Mouse (Mus musculus) embryonic facial prominence, embryonic 14.5 days (tissue): Measurements from ENCODE around the gene Sept14. TPM values are rescaled to one million over a fixed set of nuclear protein-coding genes. Genes with fewer than 3 reads are reported as not detected.

ENCODE experiments used
- ATAC-seq: fragments of 200-750 bp; cut with Nextera tagmentation; 2 replicates; pipeline ENCODE4 v1.8.0; 2017; ENCODE audit warnings: low read depth, moderate number of reproducible peaks, moderate TSS enrichment
- DNase-seq: peaks from one replicate; pipeline ENCODE4 v3.0.0-alpha.2; 2015; ENCODE audit warnings: low spot score
- H3K27ac ChIP-seq: fragments of 300-500 bp; sonication (generic); replicated peaks from 2 replicates; pipeline ENCODE4 v1.5.1; 2014; ENCODE audit warnings: low read depth, mild to moderate bottlenecking, low read length, moderate library complexity
- H3K27me3 ChIP-seq: fragments of 300-500 bp; sonication (generic); replicated peaks from 2 replicates; pipeline ENCODE4 v1.6.1; 2014; ENCODE audit warnings: low read length; ENCODE audit not compliant: control insufficient read depth, insufficient read depth
- H3K36me3 ChIP-seq: fragments of 300-500 bp; sonication (generic); 2 replicates; pipeline ENCODE4 v1.6.1; 2014; ENCODE audit warnings: low read length, mixed read lengths; ENCODE audit not compliant: control insufficient read depth, insufficient read depth
- H3K4me1 ChIP-seq: fragments of 300-500 bp; sonication (generic); 2 replicates; pipeline ENCODE4 v1.6.1; 2014; ENCODE audit warnings: antibody characterized with exemption, low read length; ENCODE audit not compliant: control insufficient read depth, insufficient read depth
- H3K4me2 ChIP-seq: fragments of 300-500 bp; sonication (generic); 2 replicates; pipeline ENCODE4 v1.6.1; 2014; ENCODE audit warnings: low read depth, mild to moderate bottlenecking, low read length, moderate library complexity, mixed read lengths
- H3K4me3 ChIP-seq: fragments of 300-500 bp; sonication (generic); 2 replicates; pipeline ENCODE4 v1.5.1; 2014; ENCODE audit warnings: low read depth, mild to moderate bottlenecking, low read length
- H3K9ac ChIP-seq: fragments of 300-500 bp; sonication (generic); 2 replicates; pipeline ENCODE4 v1.6.1; 2014; ENCODE audit warnings: low read depth, mild to moderate bottlenecking, low read length, moderate library complexity, mixed read lengths
- H3K9me3 ChIP-seq: fragments of 300-500 bp; sonication (generic); 2 replicates; pipeline ENCODE4 v1.6.1; 2016; ENCODE audit warnings: low read length; ENCODE audit not compliant: control insufficient read depth
- WGBS: fragments of 180-500 bp; shearing (Covaris S2); extraction: QIAGEN DNeasy Blood & Tissue Kit; methylation state at CpG from one replicate; pipeline ENCODE4 v1.1.7; 2014; 5-methylcytosine and 5-hydroxymethylcytosine counted together
- polyA plus RNA-seq: library from polyadenylated mRNA; unstranded; fragments of >200 nt; fragmentation: Nextera tagmentation; extraction: Ambion mirVana; gene quantifications from 2 replicates; pipeline ENCODE4 v1.2.1, GENCODE M21; 2014

The Sept14 gene
- not detected in 2 replicates for polyA plus RNA-seq

DNA sequence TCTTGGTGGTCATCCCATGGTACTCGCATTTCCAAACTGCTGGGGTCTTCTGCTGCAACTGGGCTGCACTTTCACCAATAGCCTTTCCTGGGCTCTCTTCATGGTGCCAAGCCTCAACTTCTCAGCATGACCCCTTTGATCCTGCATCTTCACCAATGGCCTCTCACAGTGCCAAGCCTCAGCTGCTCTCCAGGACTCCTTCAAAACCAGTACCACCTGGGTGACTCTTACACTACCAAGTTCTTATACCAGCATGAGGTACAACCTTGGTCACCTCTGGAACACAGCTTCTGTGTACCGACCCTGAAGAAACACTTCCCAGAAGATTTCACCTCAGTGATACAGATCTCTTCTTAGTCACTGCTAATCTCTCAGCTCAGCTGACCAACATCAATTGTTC is at the start of gene Sept14:
TSS of gene Sept14 (minus strand) at position 101 of the 400 bp plus-strand sequence.
- Histone ChIP-seq H3K4me1 (no peaks in the 10 kb centered on the region), H3K9ac (no peak within 1 kb of the TSS), H3K27ac (no peak within 1 kb of the TSS), H3K36me3 (no peaks in the 10 kb centered on the region), H3K9me3 (no peaks in the 10 kb centered on the region), H3K27me3 (no peaks in the 10 kb centered on the region), H3K4me3 (no peak within 1 kb of the TSS), H3K4me2 (no peak within 1 kb of the TSS)
- no peak for ATAC-seq
- DNase-seq = no peak
- WGBS = 58% methylated on average over 2 of the region's 2 CpGs

DNA sequence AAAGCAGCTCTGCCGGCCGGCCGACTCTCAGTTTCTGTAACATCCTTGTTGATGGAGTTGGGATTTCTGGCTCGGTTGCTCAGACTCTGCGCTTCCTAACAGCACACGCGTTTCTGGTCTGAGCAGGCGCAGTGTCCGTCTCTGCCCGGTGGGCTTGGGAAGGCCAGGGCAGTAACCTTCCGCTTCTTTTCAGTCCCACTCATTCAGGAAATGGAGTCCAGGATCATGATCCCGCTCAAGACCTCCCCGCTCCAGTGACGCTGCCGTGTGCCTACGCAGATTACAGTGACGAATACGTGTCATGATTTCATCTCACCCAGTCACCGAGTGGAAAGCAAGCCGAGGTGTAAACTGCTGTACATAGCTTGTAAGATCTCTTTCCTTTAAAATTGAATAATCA is 48.6 kb upstream of the Sept14 start:
- peaks cover 48% of the 10 kb centered on the region for H3K36me3 ChIP-seq
- H3K4me1 ChIP-seq = 0 out of 2 replicates have a peak, but pooled peaks cover 2% of the 10 kb centered on the region
- no peak overlapping the region for H3K4me2 ChIP-seq
- 95% methylated on average over 20 of the region's 20 CpGs for WGBS
- H3K4me3 ChIP-seq = no peak overlapping the region
- H3K9me3 ChIP-seq = no peaks in the 10 kb centered on the region
- DNase-seq (no peak), ATAC-seq (no peak)
- no peak overlapping the region for H3K27ac ChIP-seq
- H3K9ac ChIP-seq = no peak overlapping the region
- no peaks in the 10 kb centered on the region for H3K27me3 ChIP-seq

DNA sequence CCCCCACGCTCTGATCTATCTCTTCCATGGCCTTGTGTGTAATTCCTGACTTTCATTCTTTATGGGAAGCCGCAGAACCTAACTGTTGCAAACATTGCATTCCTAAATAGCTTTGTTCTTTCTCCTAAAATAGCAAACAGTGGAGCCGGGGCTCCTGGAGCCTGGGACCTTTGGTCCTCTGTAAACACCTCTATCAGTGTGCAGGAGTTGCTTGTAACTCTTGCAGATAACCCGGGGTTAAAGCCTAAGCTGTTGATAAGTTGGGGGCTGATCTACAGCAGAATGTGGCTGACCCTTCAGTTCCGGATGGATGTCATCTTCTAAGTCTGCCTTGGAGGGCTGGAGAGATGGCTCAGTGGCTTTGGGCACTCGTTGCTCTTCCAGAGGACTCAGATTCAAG is 35.7 kb upstream of the Sept14 start:
- no peak for DNase-seq
- Histone ChIP-seq H3K4me1 (no peaks in the 10 kb centered on the region), H3K27me3 (no peaks in the 10 kb centered on the region), H3K9me3 (no peaks in the 10 kb centered on the region), H3K9ac (no peak overlapping the region), H3K27ac (no peak overlapping the region), H3K36me3 (peaks cover 69% of the 10 kb centered on the region), H3K4me2 (no peak overlapping the region), H3K4me3 (no peak overlapping the region)
- 83% methylated on average over 6 of the region's 6 CpGs for WGBS
- no peak for ATAC-seq

DNA sequence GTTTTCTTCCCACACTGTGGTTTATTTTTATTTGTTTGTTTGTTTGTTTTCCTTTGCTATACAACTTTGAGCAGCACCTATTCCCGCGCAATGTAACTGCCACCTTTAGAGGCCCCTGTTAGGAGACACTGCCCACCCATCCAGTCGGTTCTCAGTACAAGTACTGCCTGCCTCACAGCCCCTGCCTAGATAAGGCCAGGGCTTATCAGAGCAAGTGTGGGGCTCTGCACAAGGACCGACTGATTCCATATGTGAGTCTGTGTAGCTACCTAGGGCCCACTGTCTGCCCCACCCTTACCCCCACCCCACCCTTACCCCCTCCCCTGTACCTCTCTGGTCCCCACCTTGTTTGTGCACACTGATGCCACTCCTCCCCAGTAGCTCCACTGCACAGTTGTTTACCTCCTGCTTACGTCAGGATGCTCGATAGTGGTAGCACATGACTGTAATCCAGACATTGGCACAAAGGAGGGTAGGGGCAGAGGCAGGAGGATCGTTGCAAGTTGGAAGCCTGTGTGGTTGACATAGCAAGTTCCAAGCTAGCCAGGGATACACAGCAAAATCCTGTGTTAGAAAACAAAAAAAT is 34.7 kb upstream of the Sept14 start:
- Histone ChIP-seq H3K4me3 (no peak overlapping the region), H3K4me2 (no peak overlapping the region), H3K27me3 (no peaks in the 10 kb centered on the region), H3K9me3 (no peaks in the 10 kb centered on the region), H3K36me3 (peaks cover 59% of the 10 kb centered on the region), H3K9ac (no peak overlapping the region), H3K27ac (no peak overlapping the region), H3K4me1 (no peaks in the 10 kb centered on the region)
- DNase-seq (no peak), ATAC-seq (no peak)
- WGBS = 88% methylated on average over 7 of the region's 7 CpGs

DNA sequence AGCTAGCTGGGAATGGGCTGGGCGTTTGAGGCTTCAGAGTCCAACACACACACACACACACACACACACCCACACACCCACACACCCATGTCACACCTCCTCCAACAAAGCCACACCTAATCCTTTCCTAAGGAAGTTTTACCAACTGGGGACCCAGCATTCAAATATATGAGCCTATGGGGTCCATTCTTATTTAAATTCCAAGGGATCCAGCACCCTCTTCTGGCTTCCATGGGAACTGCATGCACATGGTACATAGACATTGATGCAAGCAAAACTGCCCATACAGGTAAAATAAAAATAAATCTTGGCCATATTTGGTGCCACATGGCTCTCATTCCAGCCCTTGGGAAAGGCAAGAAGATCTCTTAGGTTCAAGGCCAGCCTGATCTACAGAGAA is 32.7 kb upstream of the Sept14 start:
- no peak for ATAC-seq
- H3K36me3 ChIP-seq = peaks cover 42% of the 10 kb centered on the region
- no peaks in the 10 kb centered on the region for H3K27me3 ChIP-seq
- no peak overlapping the region for H3K4me2 ChIP-seq
- no peak overlapping the region for H3K4me3 ChIP-seq
- no peaks in the 10 kb centered on the region for H3K9me3 ChIP-seq
- no peak overlapping the region for H3K9ac ChIP-seq
- H3K27ac ChIP-seq = no peak overlapping the region
- peak; percentile 22 for DNase-seq
- no peaks in the 10 kb centered on the region for H3K4me1 ChIP-seq
- WGBS = 100% methylated on average over 1 of the region's 1 CpGs

DNA sequence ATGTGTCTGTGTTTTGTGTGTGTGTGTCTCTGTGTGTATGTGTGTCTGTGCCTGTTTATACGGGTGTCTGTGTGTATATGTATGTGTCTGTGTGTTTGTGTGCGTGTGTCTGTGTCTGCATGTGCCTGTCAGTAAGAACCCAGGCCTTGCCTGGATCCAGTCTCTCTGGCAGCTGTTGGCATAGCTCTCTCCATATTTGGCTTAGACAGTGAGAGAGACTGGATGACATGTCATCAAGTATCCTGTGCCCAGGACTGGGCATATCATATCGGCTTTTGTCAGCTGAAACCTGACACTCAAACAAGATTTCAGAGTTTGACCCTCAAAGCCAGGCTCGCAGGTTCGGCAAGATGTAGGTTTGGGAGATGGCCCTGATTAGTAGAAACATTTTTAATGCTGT is 22.7 kb upstream of the Sept14 start:
- Histone ChIP-seq H3K4me3 (no peak overlapping the region), H3K9ac (no peak overlapping the region), H3K27ac (0 out of 2 replicates have a peak overlapping the region, but pooled peaks have one; percentile 4), H3K9me3 (no peaks in the 10 kb centered on the region), H3K27me3 (no peaks in the 10 kb centered on the region), H3K4me2 (no peak overlapping the region), H3K36me3 (no peaks in the 10 kb centered on the region), H3K4me1 (peaks cover 24% of the 10 kb centered on the region)
- 54% methylated on average over 5 of the region's 5 CpGs for WGBS
- DNase-seq (peak; percentile 53), ATAC-seq (peak; percentile 21; the same call in 1 of the 2 replicates)

DNA sequence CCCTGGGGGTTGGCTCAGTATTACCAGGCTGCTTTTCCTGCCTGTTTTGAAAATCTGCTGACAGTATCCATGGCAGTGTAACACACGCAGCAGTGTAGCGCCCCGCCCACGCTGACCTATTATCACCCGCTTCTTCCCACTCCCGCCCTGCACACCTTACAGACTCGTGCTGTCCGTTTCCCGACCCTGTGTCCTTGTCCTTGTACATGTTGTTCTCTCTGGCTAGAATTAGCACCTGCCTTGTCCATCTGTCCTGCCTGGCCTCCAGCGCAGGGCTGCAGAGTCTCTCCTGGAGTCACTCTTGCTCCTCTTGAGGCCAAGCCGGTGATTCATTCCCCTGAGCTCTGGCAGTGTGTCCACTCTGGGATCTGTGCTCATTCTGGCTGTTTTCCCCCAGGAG is 22.0 kb upstream of the Sept14 start:
- 53% methylated on average over 11 of the region's 11 CpGs for WGBS
- H3K9ac ChIP-seq = no peak overlapping the region

DNA sequence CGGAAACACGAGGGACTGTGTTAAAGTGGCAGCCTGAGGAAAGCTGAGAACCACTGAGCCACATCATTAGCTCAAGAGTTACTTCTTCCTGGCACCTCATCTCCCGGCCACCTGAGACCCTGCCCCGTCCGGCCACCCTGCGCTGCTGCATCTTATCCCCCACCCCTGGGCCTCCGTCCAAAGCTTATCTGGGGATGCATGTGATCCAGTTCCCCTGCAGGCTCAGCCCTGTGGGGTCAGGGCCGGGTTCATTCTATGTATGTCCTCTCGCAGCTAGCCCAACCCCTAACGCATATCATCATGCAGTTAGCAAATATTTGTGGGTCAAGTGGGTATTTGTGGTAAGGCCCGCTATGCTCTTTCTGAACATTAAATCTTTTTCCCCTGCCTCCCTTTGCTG is 21.0 kb upstream of the Sept14 start:
- H3K27ac ChIP-seq = 0 out of 2 replicates have a peak overlapping the region, but pooled peaks have one; percentile 48
- H3K4me1 ChIP-seq = peaks cover 28% of the 10 kb centered on the region
- H3K9ac ChIP-seq = 0 out of 2 replicates have a peak overlapping the region, but pooled peaks have one; percentile 45
- no peaks in the 10 kb centered on the region for H3K9me3 ChIP-seq
- H3K4me2 ChIP-seq = no peak overlapping the region
- H3K36me3 ChIP-seq = no peaks in the 10 kb centered on the region
- no peaks in the 10 kb centered on the region for H3K27me3 ChIP-seq
- peak; percentile 39 for DNase-seq
- no peak overlapping the region for H3K4me3 ChIP-seq
- 46% methylated on average over 11 of the region's 11 CpGs for WGBS
- ATAC-seq = no peak

More for the DNA sequence above, 22.0 kb upstream of the Sept14 start:
- H3K4me3 ChIP-seq = no peak overlapping the region
- H3K36me3 ChIP-seq = no peaks in the 10 kb centered on the region
- no peak overlapping the region for H3K4me2 ChIP-seq
- no peaks in the 10 kb centered on the region for H3K27me3 ChIP-seq
- no peak overlapping the region for H3K27ac ChIP-seq
- no peaks in the 10 kb centered on the region for H3K9me3 ChIP-seq
- peak; percentile 36 for DNase-seq
- peaks cover 28% of the 10 kb centered on the region for H3K4me1 ChIP-seq
- ATAC-seq = no peak

DNA sequence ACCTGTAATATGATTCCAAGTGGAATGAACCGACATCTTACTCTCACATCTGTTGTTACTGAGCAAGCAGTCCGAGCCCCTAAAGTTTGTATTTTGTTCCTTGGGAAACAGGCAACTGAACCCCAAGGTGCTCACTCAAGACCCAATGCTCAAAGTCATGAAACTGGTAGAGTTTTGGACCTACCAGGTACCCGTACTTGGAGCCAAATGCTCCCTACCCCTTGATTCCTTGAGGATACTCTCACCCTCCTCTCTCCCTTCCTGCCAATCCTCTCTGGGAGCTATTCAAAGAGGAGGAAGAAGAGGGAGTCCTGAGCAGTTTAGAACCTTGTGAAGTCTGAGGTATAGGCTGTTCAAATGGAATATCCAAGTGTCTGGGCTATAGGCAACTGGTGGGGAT is 18.5 kb upstream of the Sept14 start:
- Histone ChIP-seq H3K27ac (no peak overlapping the region), H3K27me3 (no peaks in the 10 kb centered on the region), H3K4me1 (peaks cover 28% of the 10 kb centered on the region), H3K36me3 (no peaks in the 10 kb centered on the region), H3K9ac (no peak overlapping the region), H3K4me2 (peak overlapping the region; percentile 59), H3K9me3 (no peaks in the 10 kb centered on the region), H3K4me3 (no peak overlapping the region)
- ATAC-seq = no peak
- no peak for DNase-seq
- 61% methylated on average over 3 of the region's 3 CpGs for WGBS
